Mouse (Mus musculus): ENCODE data around the gene Jam2. TPM values are rescaled to one million over a fixed set of nuclear protein-coding genes. Genes with fewer than 3 reads are reported as not detected.

Gene Jam2
- total and polyA plus RNA-seq, 2 experiments from 2014 or later = 28.7 to 31.2 TPM

- no peak for DNase-seq (ENCODE audit: low spot score)
- WGBS = 84% methylated on average over 6 of the region's 6 CpGs
- no peak for TF ChIP-seq CTCF (IDR thresholded peaks at IDR 0.05; ENCODE audit: low read depth)
- H3K9me3 ChIP-seq (ENCODE audit: low read length) = no peaks in the 10 kb centered on the region
- no peak for ATAC-seq
- no peak overlapping the region for H3K4me2 ChIP-seq (ENCODE audit: low read depth, low read length)
- no peaks in the 10 kb centered on the region for H3K36me3 ChIP-seq (ENCODE audit: insufficient read depth, low read length)
- H3K27me3 ChIP-seq (ENCODE audit: insufficient read depth, low read length) = no peaks in the 10 kb centered on the region
- no peak overlapping the region for H3K4me3 ChIP-seq (ENCODE audit: low read length)
- H3K4me1 ChIP-seq (ENCODE audit: insufficient read depth, low read length) = no peaks in the 10 kb centered on the region
- H3K9ac ChIP-seq (replicated peaks; ENCODE audit: low read length) = no peak overlapping the region
- no peak overlapping the region for H3K27ac ChIP-seq
Observed at GRCm38 (mm10) chr16:84778861-84779630, 5.1 kb downstream of the Jam2 start.

GRCm38 (mm10) chr16:84779718-84780117, 5.8 kb downstream of the Jam2 start:
- no peak for ATAC-seq
- Histone ChIP-seq H3K4me3 (ENCODE audit: low read length) (no peak overlapping the region), H3K4me2 (ENCODE audit: low read depth, low read length) (no peak overlapping the region), H3K36me3 (ENCODE audit: insufficient read depth, low read length) (no peaks in the 10 kb centered on the region), H3K27ac (no peak overlapping the region), H3K9me3 (ENCODE audit: low read length) (no peaks in the 10 kb centered on the region), H3K4me1 (ENCODE audit: insufficient read depth, low read length) (no peaks in the 10 kb centered on the region), H3K9ac (replicated peaks; ENCODE audit: low read length) (no peak overlapping the region), H3K27me3 (ENCODE audit: insufficient read depth, low read length) (no peaks in the 10 kb centered on the region)
- TF ChIP-seq CTCF (IDR thresholded peaks at IDR 0.05; ENCODE audit: low read depth) = no peak
- WGBS = 84% methylated on average over 5 of the region's 5 CpGs
- no peak for DNase-seq (ENCODE audit: low spot score)

GRCm38 (mm10) chr16:84783279-84783678, 9.4 kb downstream of the Jam2 start:
- DNase-seq (ENCODE audit: low spot score) (no peak), ATAC-seq (no peak)
- Histone ChIP-seq H3K4me1 (ENCODE audit: insufficient read depth, low read length) (no peaks in the 10 kb centered on the region), H3K27me3 (ENCODE audit: insufficient read depth, low read length) (no peaks in the 10 kb centered on the region), H3K27ac (no peak overlapping the region), H3K4me2 (ENCODE audit: low read depth, low read length) (no peak overlapping the region), H3K36me3 (ENCODE audit: insufficient read depth, low read length) (no peaks in the 10 kb centered on the region), H3K9ac (replicated peaks; ENCODE audit: low read length) (no peak overlapping the region), H3K4me3 (ENCODE audit: low read length) (no peak overlapping the region), H3K9me3 (ENCODE audit: low read length) (no peaks in the 10 kb centered on the region)
- 47% methylated on average over 2 of the region's 2 CpGs for WGBS
- TF ChIP-seq CTCF (IDR thresholded peaks at IDR 0.05; ENCODE audit: low read depth) = no peak

- Histone ChIP-seq H3K36me3 (ENCODE audit: insufficient read depth, low read length) (no peaks in the 10 kb centered on the region), H3K27ac (no peak overlapping the region), H3K9ac (replicated peaks; ENCODE audit: low read length) (no peak overlapping the region), H3K4me3 (ENCODE audit: low read length) (no peak overlapping the region), H3K4me1 (ENCODE audit: insufficient read depth, low read length) (no peaks in the 10 kb centered on the region), H3K4me2 (ENCODE audit: low read depth, low read length) (no peak overlapping the region), H3K27me3 (ENCODE audit: insufficient read depth, low read length) (no peaks in the 10 kb centered on the region), H3K9me3 (ENCODE audit: low read length) (no peaks in the 10 kb centered on the region)
- no peak for TF ChIP-seq CTCF (IDR thresholded peaks at IDR 0.05; ENCODE audit: low read depth)
- DNase-seq (ENCODE audit: low spot score) (no peak), ATAC-seq (no peak)
- WGBS = 35% methylated on average over 7 of the region's 7 CpGs
Observed at GRCm38 (mm10) chr16:84784966-84785365, 11.0 kb downstream of the Jam2 start.

- 95% methylated on average over 2 of the region's 2 CpGs for WGBS
- Histone ChIP-seq H3K27me3 (ENCODE audit: insufficient read depth, low read length) (no peaks in the 10 kb centered on the region), H3K9ac (replicated peaks; ENCODE audit: low read length) (no peak overlapping the region), H3K4me3 (ENCODE audit: low read length) (no peak overlapping the region), H3K9me3 (ENCODE audit: low read length) (no peaks in the 10 kb centered on the region), H3K36me3 (ENCODE audit: insufficient read depth, low read length) (no peaks in the 10 kb centered on the region), H3K27ac (no peak overlapping the region), H3K4me2 (ENCODE audit: low read depth, low read length) (no peak overlapping the region), H3K4me1 (ENCODE audit: insufficient read depth, low read length) (no peaks in the 10 kb centered on the region)
- DNase-seq (ENCODE audit: low spot score) (no peak), ATAC-seq (no peak)
- no peak for TF ChIP-seq CTCF (IDR thresholded peaks at IDR 0.05; ENCODE audit: low read depth)
Observed at GRCm38 (mm10) chr16:84790595-84791165, 16.8 kb downstream of the Jam2 start.

- H3K9me3 ChIP-seq (ENCODE audit: low read length) = no peaks in the 10 kb centered on the region
- no peak for TF ChIP-seq CTCF (IDR thresholded peaks at IDR 0.05; ENCODE audit: low read depth)
- no peak overlapping the region for H3K4me3 ChIP-seq (ENCODE audit: low read length)
- no peak overlapping the region for H3K27ac ChIP-seq
- H3K4me2 ChIP-seq (ENCODE audit: low read depth, low read length) = no peak overlapping the region
- no peaks in the 10 kb centered on the region for H3K27me3 ChIP-seq (ENCODE audit: insufficient read depth, low read length)
- H3K36me3 ChIP-seq (ENCODE audit: insufficient read depth, low read length) = no peaks in the 10 kb centered on the region
- 92% methylated on average over 14 of the region's 14 CpGs for WGBS
- no peak overlapping the region for H3K9ac ChIP-seq (replicated peaks; ENCODE audit: low read length)
- DNase-seq (ENCODE audit: low spot score) (no peak), ATAC-seq (no peak)
- no peaks in the 10 kb centered on the region for H3K4me1 ChIP-seq (ENCODE audit: insufficient read depth, low read length)
Observed at GRCm38 (mm10) chr16:84793401-84793800, 19.5 kb downstream of the Jam2 start.

- Histone ChIP-seq H3K9me3 (ENCODE audit: low read length) (no peaks in the 10 kb centered on the region), H3K4me2 (ENCODE audit: low read depth, low read length) (no peak overlapping the region), H3K9ac (replicated peaks; ENCODE audit: low read length) (no peak overlapping the region), H3K4me3 (ENCODE audit: low read length) (no peak overlapping the region), H3K27ac (no peak overlapping the region), H3K4me1 (ENCODE audit: insufficient read depth, low read length) (no peaks in the 10 kb centered on the region), H3K27me3 (ENCODE audit: insufficient read depth, low read length) (no peaks in the 10 kb centered on the region), H3K36me3 (ENCODE audit: insufficient read depth, low read length) (no peaks in the 10 kb centered on the region)
- WGBS = 56% methylated on average over 3 of the region's 3 CpGs
- DNase-seq (ENCODE audit: low spot score) = no peak
- no peak for TF ChIP-seq CTCF (IDR thresholded peaks at IDR 0.05; ENCODE audit: low read depth)
- no peak for ATAC-seq
Observed at GRCm38 (mm10) chr16:84795337-84795736, 21.4 kb downstream of the Jam2 start.

All from hindbrain, postnatal 0 days (tissue).